Mouse (Mus musculus) forebrain, embryonic 15.5 days (tissue): ENCODE data around the gene S100b. TPM values are rescaled to one million over a fixed set of nuclear protein-coding genes. Genes with fewer than 3 reads are reported as not detected.

Experiments
- ATAC-seq: fragments of 200-750 bp; cut with Nextera tagmentation; replicated peaks from 2 replicates; pipeline ENCODE4 v1.8.0; 2017; ENCODE audit warnings: mild to moderate bottlenecking, moderate TSS enrichment, moderate library complexity
- H3K27ac ChIP-seq: fragments of 300-500 bp; sonication (generic); replicated peaks from 2 replicates; pipeline ENCODE4 v1.5.1; 2015; ENCODE audit warnings: mild to moderate bottlenecking, inconsistent platforms
- H3K27me3 ChIP-seq: fragments of 300-500 bp; sonication (generic); 2 replicates; pipeline ENCODE4 v1.6.1; 2015; ENCODE audit warnings: inconsistent platforms
- H3K36me3 ChIP-seq: fragments of 300-500 bp; sonication (generic); 2 replicates; pipeline ENCODE4 v1.6.1; 2015; ENCODE audit warnings: mild to moderate bottlenecking, inconsistent platforms
- H3K4me1 ChIP-seq: fragments of 300-500 bp; sonication (generic); 2 replicates; pipeline ENCODE4 v1.6.1; 2015; ENCODE audit warnings: inconsistent platforms
- H3K4me2 ChIP-seq: fragments of 300-500 bp; sonication (generic); replicated peaks from 2 replicates; pipeline ENCODE4 v1.6.1; 2015; ENCODE audit warnings: mild to moderate bottlenecking, inconsistent platforms
- H3K4me3 ChIP-seq: fragments of 300-500 bp; sonication (generic); 2 replicates; pipeline ENCODE4 v1.5.1; 2015; ENCODE audit warnings: mild to moderate bottlenecking, inconsistent platforms
- H3K9ac ChIP-seq: fragments of 300-500 bp; sonication (generic); replicated peaks from 2 replicates; pipeline ENCODE4 v1.6.1; 2015; ENCODE audit warnings: mild to moderate bottlenecking, inconsistent platforms
- H3K9me3 ChIP-seq: fragments of 300-500 bp; sonication (generic); 2 replicates; pipeline ENCODE4 v1.6.1; 2016; ENCODE audit warnings: inconsistent platforms
- WGBS: fragments of 180-500 bp; shearing (Covaris S2); methylation state at CpG from one replicate; pipeline ENCODE4 v1.1.7; 2015; ENCODE audit warnings: mixed read lengths; 5-methylcytosine and 5-hydroxymethylcytosine counted together
- polyA plus RNA-seq: library from polyadenylated mRNA; unstranded; fragments of >200 nt; fragmentation: Nextera tagmentation; extraction: Ambion mirVana; gene quantifications from 2 replicates; pipeline ENCODE4 v1.2.1, GENCODE M21; 2015

Gene S100b
- polyA plus RNA-seq, 1 experiment from 2014 or later, result 1.0 TPM

DNA sequence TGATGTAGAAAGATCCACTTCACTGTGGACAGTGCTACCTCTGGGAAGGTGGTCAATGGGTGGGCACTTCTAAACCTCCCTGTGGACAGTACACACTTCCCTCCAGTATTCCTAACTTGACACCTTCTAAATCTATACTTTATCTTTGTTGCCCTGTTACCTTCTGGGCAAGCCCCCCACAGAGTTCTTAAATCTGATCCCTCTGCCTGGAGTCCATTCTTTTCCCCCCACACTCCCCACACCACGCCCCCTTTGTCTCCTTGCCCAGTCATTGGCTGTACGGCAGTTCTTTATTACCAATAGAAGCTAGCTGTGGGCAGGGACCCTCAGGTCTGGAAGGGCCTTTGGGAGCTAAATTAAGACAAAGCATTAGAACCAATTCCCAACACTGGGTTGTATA is 8.5 kb upstream of the S100b start:
- no peak for ATAC-seq
- no peak overlapping the region for H3K4me2 ChIP-seq
- H3K9me3 ChIP-seq, result no peaks in the 10 kb centered on the region
- 60% methylated on average over 2 of the region's 2 CpGs for WGBS
- no peaks in the 10 kb centered on the region for H3K4me1 ChIP-seq
- H3K4me3 ChIP-seq, result no peak overlapping the region
- H3K27me3 ChIP-seq, result no peaks in the 10 kb centered on the region
- H3K27ac ChIP-seq, result no peak overlapping the region
- no peaks in the 10 kb centered on the region for H3K36me3 ChIP-seq
- H3K9ac ChIP-seq, result no peak overlapping the region

DNA sequence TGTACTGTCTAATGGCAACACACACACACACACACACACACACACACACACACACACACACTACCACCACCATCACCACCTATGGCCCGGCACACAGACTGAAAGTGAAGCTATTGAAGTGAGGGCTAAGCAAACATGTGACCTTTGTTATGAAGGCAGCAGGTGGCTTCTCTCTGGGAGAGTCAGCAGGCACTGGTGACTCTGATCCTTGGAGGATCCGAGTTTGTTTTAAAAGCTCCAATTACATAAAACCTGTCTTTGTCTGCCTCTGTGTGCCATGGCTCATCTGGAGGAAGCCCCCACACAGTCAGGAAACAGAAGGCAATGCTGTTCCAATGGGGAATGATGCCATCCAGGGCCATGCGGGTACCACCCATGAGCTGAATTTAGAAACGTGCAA is 7.1 kb upstream of the S100b start:
- no peak overlapping the region for H3K9ac ChIP-seq
- no peaks in the 10 kb centered on the region for H3K4me1 ChIP-seq
- no peaks in the 10 kb centered on the region for H3K9me3 ChIP-seq
- no peak overlapping the region for H3K27ac ChIP-seq
- 53% methylated on average over 4 of the region's 4 CpGs for WGBS
- H3K36me3 ChIP-seq, result no peaks in the 10 kb centered on the region
- no peak overlapping the region for H3K4me3 ChIP-seq
- no peaks in the 10 kb centered on the region for H3K27me3 ChIP-seq
- ATAC-seq, result no peak
- no peak overlapping the region for H3K4me2 ChIP-seq

DNA sequence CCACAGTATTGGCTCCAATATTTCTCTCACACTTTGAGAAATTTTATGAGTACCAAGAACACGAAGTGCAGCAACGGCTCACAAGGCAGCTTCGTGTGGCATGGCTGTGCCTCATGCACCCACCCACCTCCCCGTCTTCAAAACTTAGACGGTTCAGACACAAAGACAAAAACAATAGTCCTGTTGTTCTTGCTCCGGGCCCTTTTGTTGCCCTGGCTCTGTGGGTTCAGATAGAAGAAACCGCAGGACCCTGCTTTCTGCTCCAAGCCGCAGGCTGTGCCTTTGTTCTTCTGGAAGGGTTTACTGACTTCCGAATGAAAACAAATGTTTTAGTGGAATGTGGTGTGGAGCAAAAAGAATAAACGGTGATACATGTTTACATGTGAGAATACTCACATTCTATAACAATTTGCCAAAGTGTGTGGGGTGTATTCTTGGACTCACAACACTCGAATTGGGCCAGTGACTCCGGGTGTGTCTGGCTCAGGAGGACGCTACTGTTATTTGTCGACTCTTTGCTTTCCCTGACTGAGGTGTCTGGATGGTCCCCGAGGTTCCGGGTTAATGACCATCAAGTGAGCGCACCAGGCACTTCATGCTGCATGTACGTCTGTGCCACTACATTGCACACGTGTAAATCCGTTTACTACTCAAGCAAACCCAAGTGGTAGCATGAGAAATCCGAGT is 5.5 kb upstream of the S100b start:
- Histone ChIP-seq H3K9me3 (no peaks in the 10 kb centered on the region), H3K9ac (no peak overlapping the region), H3K36me3 (no peaks in the 10 kb centered on the region), H3K4me1 (no peaks in the 10 kb centered on the region), H3K4me2 (no peak overlapping the region), H3K27me3 (no peaks in the 10 kb centered on the region), H3K27ac (no peak overlapping the region), H3K4me3 (no peak overlapping the region)
- 27% methylated on average over 21 of the region's 21 CpGs for WGBS
- no peak for ATAC-seq

DNA sequence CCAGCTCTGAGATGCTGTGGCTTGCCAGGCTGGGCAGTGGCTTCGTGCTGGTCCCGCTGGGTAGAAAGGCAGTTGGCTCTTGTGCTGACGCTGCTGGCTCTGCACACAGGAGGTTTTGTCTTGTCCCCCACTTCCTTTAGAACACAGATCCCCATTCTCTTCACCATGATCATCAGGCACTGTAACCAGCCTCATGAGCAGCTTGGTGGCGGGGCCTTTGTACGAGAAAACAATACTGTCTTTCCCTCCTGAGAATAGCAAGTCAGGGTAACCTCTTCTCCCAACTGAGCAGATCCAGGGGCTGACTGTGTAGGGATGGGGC is 5.0 kb upstream of the S100b start:
- H3K27ac ChIP-seq, result no peak overlapping the region
- no peaks in the 10 kb centered on the region for H3K36me3 ChIP-seq
- H3K9ac ChIP-seq, result no peak overlapping the region
- H3K4me1 ChIP-seq, result no peaks in the 10 kb centered on the region
- H3K4me2 ChIP-seq, result no peak overlapping the region
- no peak for ATAC-seq
- H3K27me3 ChIP-seq, result no peaks in the 10 kb centered on the region
- 60% methylated on average over 5 of the region's 5 CpGs for WGBS
- H3K9me3 ChIP-seq, result no peaks in the 10 kb centered on the region
- H3K4me3 ChIP-seq, result no peak overlapping the region

DNA sequence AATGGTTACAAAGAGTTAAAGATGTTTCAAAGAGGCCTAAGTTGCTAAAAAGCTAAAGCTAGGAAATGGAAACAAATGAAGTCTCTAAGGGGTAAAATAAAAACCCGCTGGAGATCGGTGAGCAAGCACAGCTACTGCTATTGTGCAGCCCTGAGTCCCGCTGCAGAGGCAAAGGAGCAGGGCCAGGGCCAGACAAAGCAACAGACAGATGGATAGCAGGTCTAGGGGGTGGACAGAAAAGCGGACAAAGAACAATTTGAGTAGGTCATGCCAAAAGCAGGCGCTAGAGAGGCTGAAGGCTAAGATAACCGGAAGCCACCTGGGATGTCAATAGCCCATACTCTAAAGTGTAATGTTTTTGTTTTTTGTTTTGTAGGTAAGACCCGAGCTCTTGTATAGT is 2.8 kb upstream of the S100b start:
- no peaks in the 10 kb centered on the region for H3K27me3 ChIP-seq
- no peak for ATAC-seq
- no peaks in the 10 kb centered on the region for H3K9me3 ChIP-seq
- 62% methylated on average over 7 of the region's 7 CpGs for whole genome bisulfite sequencing
- H3K27ac ChIP-seq, result no peak overlapping the region
- H3K9ac ChIP-seq, result no peak overlapping the region
- no peaks in the 10 kb centered on the region for H3K36me3 ChIP-seq
- no peak overlapping the region for H3K4me3 ChIP-seq
- H3K4me1 ChIP-seq, result no peaks in the 10 kb centered on the region
- no peak overlapping the region for H3K4me2 ChIP-seq

DNA sequence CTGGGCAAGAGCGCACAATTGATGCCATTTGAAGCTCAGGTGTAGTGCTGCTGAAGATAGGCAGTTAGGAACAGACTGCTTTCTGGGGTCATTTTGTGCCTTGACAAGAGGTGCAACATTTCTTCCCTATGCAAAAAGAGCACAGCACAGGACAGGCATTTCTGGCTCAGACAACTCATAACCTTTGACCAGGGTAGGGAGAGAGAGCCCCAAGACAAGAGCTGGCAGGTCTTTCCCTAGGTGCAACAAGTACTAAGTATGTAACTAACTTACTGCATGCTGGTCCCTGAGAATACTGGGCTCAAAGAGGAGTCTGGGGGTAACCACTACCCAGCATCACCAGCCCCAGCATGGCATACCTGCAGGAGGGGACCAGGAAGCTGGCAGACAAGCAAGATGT is 574 bp upstream of the S100b start:
- Histone ChIP-seq H3K4me1 (no peaks in the 10 kb centered on the region), H3K27ac (no peak overlapping the region), H3K27me3 (no peaks in the 10 kb centered on the region), H3K4me2 (no peak overlapping the region), H3K9ac (no peak overlapping the region), H3K9me3 (no peaks in the 10 kb centered on the region), H3K36me3 (no peaks in the 10 kb centered on the region), H3K4me3 (no peak overlapping the region)
- no peak for ATAC-seq
- 98% methylated on average over 1 of the region's 1 CpGs for WGBS

DNA sequence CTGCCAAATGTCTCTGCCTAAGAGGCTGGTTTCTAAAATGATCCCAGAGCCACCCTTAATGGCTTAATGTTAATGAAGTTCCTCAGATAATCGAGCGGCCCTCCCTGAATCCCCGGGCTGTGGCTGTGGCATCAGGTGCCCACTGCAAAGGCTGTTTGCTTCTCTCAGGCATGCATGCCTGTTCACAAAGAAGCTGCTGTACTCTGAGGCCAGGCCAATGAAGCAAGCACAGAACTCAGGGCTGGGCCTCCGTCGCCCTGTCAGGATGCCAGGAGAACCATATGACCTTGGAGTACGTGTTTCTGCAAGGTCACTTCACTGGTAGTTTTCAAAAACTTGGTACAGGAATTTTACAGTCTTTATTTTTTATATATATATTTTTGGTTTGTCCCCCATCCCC is 2.0 kb downstream of the S100b start:
- H3K4me3 ChIP-seq, result no peak overlapping the region
- no peaks in the 10 kb centered on the region for H3K36me3 ChIP-seq
- H3K9ac ChIP-seq, result no peak overlapping the region
- WGBS, result 61% methylated on average over 6 of the region's 6 CpGs
- no peaks in the 10 kb centered on the region for H3K4me1 ChIP-seq
- H3K27me3 ChIP-seq, result no peaks in the 10 kb centered on the region
- ATAC-seq, result no peak
- H3K9me3 ChIP-seq, result no peaks in the 10 kb centered on the region
- no peak overlapping the region for H3K27ac ChIP-seq
- no peak overlapping the region for H3K4me2 ChIP-seq

DNA sequence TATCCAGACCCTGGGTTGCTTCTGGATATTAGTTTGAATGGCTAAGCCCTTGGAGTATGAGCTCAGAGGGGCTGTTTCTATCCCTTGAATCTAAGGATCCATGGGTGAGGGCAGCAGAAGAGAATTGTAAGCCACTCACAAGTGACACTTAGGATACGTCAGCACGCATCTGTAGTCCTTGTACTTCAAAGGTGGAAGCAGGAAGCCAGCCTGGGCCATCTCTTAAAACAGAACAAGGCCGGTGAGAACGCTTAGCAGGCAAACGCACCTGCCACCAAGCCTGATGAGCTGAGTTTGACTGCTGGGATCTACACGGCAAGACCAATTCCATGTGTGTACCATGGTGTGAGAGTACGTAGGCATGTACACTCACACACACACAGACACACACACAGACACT is 3.6 kb downstream of the S100b start:
- 92% methylated on average over 7 of the region's 7 CpGs for WGBS
- no peak overlapping the region for H3K4me2 ChIP-seq
- no peaks in the 10 kb centered on the region for H3K4me1 ChIP-seq
- no peaks in the 10 kb centered on the region for H3K36me3 ChIP-seq
- H3K9ac ChIP-seq, result no peak overlapping the region
- ATAC-seq, result no peak
- no peaks in the 10 kb centered on the region for H3K27me3 ChIP-seq
- H3K27ac ChIP-seq, result no peak overlapping the region
- H3K9me3 ChIP-seq, result no peaks in the 10 kb centered on the region
- no peak overlapping the region for H3K4me3 ChIP-seq

DNA sequence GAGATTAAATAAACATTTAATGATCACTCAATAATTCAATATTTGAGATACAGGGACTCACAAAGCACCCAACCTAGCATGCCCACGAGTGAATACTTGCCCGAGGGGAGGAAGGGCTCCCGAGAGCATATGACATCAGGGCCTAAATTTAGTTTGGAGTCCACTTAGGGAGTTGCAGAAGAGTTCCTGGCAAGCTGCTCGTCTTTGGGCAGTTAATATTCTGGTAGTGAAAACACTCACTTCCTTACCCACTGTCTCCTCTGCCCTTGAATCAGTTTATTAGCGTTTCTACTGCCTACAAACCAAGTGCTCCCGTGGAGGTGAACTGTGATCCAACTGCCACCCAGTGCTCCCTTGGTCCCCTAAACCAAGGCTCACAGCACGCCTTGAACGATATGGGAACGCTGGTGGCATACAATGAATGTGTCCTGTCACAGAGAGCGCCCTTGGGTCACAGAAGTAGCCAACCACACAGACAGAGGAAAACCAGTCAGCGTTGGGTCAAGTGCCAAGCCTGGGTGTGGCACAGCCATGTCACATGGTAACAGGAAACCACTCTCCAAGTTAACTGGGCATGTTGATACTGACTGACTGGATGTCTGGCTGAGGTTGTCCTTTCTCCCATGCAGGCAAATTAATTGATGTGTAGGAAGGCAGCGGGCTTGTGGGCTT is 4.2 kb downstream of the S100b start:
- no peak overlapping the region for H3K27ac ChIP-seq
- no peaks in the 10 kb centered on the region for H3K4me1 ChIP-seq
- no peaks in the 10 kb centered on the region for H3K9me3 ChIP-seq
- 0 out of 2 replicates have a peak, but pooled peaks cover 2% of the 10 kb centered on the region for H3K36me3 ChIP-seq
- 87% methylated on average over 12 of the region's 12 CpGs for WGBS
- no peak overlapping the region for H3K4me3 ChIP-seq
- no peak for ATAC-seq
- no peak overlapping the region for H3K9ac ChIP-seq
- no peaks in the 10 kb centered on the region for H3K27me3 ChIP-seq
- no peak overlapping the region for H3K4me2 ChIP-seq

DNA sequence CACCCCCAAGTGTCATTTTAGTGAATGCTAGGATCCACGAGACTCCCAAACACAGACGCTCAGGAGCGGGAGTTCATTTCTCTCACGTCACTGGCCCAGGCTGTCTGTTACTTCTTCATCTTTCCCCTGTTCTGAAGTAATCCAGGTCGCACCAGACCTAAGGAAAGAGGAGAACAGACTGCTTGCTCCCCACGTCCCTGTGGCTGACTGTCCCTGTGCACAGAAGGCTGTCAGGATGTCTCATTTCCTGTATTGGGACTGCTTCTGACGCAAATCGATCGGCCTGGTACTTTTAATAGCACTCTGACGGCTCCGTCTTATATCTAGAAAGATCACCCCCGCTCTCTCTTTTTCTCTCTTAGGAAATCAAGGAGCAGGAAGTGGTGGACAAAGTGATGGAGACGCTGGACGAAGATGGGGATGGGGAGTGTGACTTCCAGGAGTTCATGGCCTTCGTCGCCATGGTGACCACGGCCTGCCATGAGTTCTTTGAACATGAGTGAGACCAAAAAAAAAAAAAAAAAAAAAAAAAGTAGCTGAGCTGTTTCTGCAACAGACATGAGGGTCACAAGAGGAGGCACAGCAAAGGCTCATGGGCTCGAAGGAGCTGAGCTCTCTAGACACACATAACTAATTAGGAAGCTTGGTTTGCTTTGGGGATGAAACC is 6.0 kb downstream of the S100b start:
- H3K9me3 ChIP-seq, result no peaks in the 10 kb centered on the region
- peaks cover 4% of the 10 kb centered on the region; the same call in 1 of the 2 replicates for H3K36me3 ChIP-seq
- H3K27me3 ChIP-seq, result no peaks in the 10 kb centered on the region
- no peaks in the 10 kb centered on the region for H3K4me1 ChIP-seq
- no peak for ATAC-seq
- 85% methylated on average over 18 of the region's 18 CpGs for WGBS
- no peak overlapping the region for H3K9ac ChIP-seq
- H3K27ac ChIP-seq, result no peak overlapping the region
- no peak overlapping the region for H3K4me2 ChIP-seq
- no peak overlapping the region for H3K4me3 ChIP-seq

DNA sequence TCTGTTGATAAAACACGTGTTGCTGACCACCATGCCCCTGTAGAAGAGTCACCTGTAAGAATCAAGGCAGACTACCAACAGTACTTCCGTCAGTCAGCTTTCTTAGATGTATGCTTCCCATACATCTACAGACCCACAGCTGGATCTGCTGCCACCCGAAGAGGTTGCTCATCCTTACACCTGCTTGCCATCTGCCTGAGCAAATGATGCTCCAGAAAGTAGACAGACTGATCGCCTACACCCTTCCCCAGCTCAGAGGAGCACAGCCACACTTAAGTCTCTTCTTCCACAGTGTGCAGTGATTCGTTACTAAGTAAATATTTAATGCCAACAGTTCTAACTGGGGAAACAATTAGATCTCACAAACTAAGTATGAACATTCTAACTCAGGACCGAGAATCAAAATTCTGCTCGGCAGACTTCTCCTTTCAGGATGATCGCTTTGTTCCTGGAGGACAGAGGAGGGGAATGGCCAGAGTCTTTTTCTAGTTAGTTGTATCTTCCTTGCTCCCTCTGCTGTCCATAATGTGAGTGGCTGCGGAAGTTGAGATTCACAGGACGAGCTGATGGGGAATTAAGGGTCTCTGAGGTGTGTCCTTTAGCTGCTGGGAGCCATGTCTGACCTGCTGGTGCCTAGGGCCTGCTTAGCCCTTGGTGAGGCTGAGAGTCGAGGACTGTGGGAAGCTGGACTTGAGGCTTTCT is 6.9 kb downstream of the S100b start:
- H3K36me3 ChIP-seq, result peaks cover 12% of the 10 kb centered on the region
- WGBS, result 61% methylated on average over 11 of the region's 11 CpGs
- H3K9me3 ChIP-seq, result no peaks in the 10 kb centered on the region
- H3K4me1 ChIP-seq, result no peaks in the 10 kb centered on the region
- no peak overlapping the region for H3K9ac ChIP-seq
- H3K27ac ChIP-seq, result no peak overlapping the region
- H3K4me3 ChIP-seq, result no peak overlapping the region
- H3K4me2 ChIP-seq, result no peak overlapping the region
- no peak for ATAC-seq
- H3K27me3 ChIP-seq, result no peaks in the 10 kb centered on the region

DNA sequence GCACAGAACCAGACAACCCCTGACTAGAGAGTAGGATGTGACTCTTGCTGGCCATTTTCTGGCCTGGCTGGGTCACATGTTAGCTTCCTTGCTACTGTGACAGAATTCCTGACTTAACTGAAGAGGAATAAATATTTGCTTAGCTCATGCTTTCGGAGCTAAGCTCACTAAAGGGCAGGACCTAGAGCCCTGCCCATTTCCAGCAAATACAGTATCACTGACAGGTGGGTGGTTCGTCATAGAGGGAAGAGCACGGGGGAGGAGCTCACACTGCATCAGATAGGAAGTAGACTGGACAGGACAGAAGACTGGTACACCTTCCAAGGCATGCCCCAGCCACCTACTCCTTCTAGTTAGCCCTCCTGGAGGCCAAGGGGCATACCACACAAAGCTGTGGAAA is 7.8 kb downstream of the S100b start:
- no peak for ATAC-seq
- no peak overlapping the region for H3K4me3 ChIP-seq
- no peaks in the 10 kb centered on the region for H3K27me3 ChIP-seq
- H3K4me2 ChIP-seq, result no peak overlapping the region
- 81% methylated on average over 3 of the region's 3 CpGs for WGBS
- H3K27ac ChIP-seq, result no peak overlapping the region
- no peaks in the 10 kb centered on the region for H3K4me1 ChIP-seq
- no peaks in the 10 kb centered on the region for H3K9me3 ChIP-seq
- peaks cover 21% of the 10 kb centered on the region for H3K36me3 ChIP-seq
- H3K9ac ChIP-seq, result no peak overlapping the region
